Mouse (Mus musculus) liver, postnatal 0 days (tissue): ENCODE measurements at regions not wholly inside any gene's neighbourhood (a gene's known extent, or its start where the extent isn't known, plus 50 kb on each side); places are given as distances from the start of the nearest gene placed in this dataset.

Experiments
- CTCF ChIP-seq: sonication (generic); IDR thresholded peaks from 2 replicates; pipeline ENCODE4 v1.5.1; 2016; ENCODE audit warnings: antibody characterized with exemption, low read depth
- EP300 ChIP-seq: IDR thresholded peaks from 2 replicates; pipeline ENCODE4 v1.6.1; 2016; ENCODE audit warnings: antibody characterized with exemption, low read depth, mild to moderate bottlenecking

GRCm38 (mm10) chr12:98370771-98371170 is 102.3 kb downstream of the Gpr65 start:
- TF ChIP-seq CTCF: no peak
- TF ChIP-seq EP300: no peak
